Mouse (Mus musculus) gonadal fat pad, adult 2 months (tissue): Measurements from ENCODE around the gene Hyou1. TPM values are rescaled to one million over a fixed set of nuclear protein-coding genes. Genes with fewer than 3 reads are reported as not detected.
A peak's percentile ranks its signal among the peaks of the same experiment; 100 is the strongest.
"Not testable (repeated sequence)": the region's sequence is repeated elsewhere in the genome, so short reads cannot be mapped to it uniquely, and the experiment has no call there.

ENCODE experiments used
- DNase-seq: peaks from one replicate; pipeline ENCODE4 v3.0.0-alpha.2; 2012; ENCODE audit warnings: low read depth
- polyA plus RNA-seq: library from polyadenylated mRNA; depleted of rRNA; stranded (reverse); fragments of >200 nt; gene quantifications from 2 replicates; pipeline ENCODE4 v1.2.3, GENCODE M21; 2012

Hyou1 gene
- polyA plus RNA-seq, 1 experiment: 124 TPM

GRCm38 (mm10) chr9:44351396-44351795, 27.9 kb upstream of the Hyou1 start:
- DNase-seq: no peak

- no peak for DNase-seq
These were observed 27.0 kb upstream of the Hyou1 start for GRCm38 (mm10) chr9:44352337-44352736.

DNA sequence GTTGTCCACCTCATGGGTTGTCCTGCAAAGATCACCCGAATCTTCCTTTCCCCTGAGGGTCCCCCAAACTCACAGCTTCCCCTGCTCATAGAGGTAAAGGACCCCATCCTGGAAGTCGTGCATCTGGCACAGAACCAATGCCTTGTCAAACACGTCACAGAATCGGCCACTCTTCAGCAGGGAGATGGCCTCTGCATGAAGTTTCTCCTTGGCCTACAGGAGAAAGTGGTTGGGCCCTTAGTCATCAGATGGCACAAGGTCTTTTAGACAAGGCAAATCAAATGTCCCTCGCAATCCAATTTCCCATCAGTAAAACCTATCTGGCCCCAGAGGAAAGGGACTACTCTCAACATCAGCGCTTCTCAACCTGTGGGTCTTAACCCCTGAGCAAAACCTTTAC, 26.1 kb upstream of the Hyou1 start:
- DNase-seq: no peak

DNA sequence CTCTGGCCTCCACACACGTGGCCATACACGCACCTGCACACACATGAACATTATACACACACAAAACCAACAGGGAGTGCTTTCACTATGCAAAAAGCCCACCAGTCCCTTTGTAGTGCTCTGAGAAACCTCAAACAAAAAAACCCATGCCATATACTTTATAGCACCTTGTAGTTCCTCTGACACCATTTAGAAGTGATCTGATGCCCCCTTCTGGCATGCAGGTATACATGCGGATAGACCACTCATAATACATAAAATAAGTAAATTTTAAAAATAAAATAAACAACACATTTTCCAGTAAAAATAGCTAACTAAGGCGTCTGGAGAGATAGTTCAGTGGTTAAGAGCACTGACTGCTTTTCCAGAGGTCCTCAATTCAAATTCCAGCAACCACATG, 22.1 kb upstream of the Hyou1 start:
- DNase-seq: no peak

- DNase-seq: peak; percentile 61
These were observed 17.9 kb upstream of the Hyou1 start, which contains the start of gene Vps11 for GRCm38 (mm10) chr9:44361190-44361917. Gene Vps11, minus strand, starts transcription at chr9:44361670.

DNA sequence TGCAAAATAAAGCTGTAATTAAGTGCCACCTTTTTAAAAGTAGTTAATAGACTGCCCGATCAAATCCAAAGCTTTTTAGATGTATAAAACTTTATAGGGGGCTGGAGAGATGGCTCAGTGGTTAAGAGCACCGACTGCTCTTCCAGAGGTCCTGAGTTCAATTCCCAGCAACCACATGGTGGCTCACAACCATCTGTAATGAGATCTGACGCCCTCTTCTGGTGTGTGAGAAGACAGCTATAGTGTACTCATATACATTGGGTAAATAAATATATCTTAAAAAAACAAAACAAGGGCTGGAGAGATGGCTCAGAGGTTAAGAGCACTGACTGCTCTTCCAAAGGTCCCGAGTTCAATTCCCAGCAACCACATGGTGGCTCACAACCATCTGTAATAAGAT, 17.4 kb upstream of the Hyou1 start:
- DNase-seq: not testable (repeated sequence)

GRCm38 (mm10) chr9:44364480-44364879, 14.8 kb upstream of the Hyou1 start:
- no peak for DNase-seq

- DNase-seq: no peak
These were observed 5.9 kb upstream of the Hyou1 start for GRCm38 (mm10) chr9:44373386-44373785.

DNA sequence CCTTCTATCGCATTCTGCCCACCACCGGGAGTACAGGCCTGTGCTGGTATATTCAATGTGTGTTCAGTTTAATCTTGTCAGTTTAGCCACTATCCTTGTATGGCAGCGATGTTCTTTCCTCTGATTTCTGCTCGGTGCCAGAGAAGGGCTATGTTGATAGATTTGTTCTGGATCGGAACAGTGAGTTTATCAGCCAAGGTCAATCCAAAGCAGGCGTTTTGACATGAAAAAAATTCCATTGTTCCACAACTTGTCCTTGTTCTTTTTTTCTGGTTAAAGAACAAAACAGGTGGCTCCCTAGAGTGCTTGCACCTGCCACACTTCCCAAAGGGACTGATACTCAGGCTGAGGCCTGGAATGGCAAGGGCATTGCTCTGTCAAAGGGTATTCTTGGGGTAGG, 3.1 kb upstream of the Hyou1 start:
- DNase-seq: no peak

- DNase-seq: not testable (repeated sequence)
These were observed 2.0 kb upstream of the Hyou1 start for GRCm38 (mm10) chr9:44377335-44377734.

- DNase-seq: no peak
These were observed 1.0 kb upstream of the Hyou1 start for GRCm38 (mm10) chr9:44378153-44378730.

DNA sequence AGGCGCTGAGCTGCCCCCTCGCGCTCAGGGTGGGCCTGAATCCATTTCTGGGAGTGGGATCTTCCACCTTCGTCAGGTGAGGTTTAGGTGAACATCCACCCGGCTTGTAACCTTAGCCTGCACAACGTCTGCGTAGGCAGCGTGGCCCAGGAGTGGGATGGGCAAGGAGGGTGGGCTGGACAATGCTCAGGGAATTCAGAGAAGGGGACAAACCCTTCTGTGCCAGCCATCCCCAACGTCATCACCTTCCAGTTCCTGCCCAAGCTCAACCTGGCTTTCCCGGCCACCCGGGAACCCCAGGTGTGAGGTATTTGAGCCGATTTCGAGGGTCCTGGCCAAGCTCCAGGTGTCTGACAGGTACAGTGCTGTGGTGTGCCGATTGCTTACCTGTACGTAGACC, 572 bp downstream of the Hyou1 start:
- no peak for DNase-seq

DNA sequence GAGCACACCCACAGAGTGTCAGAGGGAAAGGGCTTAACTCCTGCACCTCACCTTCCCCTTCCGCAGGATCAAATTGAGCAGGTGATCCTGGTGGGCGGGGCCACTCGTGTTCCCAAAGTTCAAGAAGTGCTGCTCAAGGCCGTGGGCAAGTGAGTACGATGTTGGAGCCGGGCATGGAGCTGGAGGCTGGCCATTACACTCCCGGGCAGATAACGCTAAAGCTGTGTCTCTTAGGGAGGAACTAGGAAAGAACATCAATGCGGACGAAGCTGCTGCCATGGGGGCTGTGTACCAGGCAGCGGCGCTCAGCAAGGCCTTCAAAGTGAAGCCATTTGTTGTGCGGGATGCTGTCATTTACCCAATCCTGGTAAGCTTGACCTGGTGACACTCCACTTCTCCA, 5.3 kb downstream of the Hyou1 start:
- DNase-seq: no peak

DNA sequence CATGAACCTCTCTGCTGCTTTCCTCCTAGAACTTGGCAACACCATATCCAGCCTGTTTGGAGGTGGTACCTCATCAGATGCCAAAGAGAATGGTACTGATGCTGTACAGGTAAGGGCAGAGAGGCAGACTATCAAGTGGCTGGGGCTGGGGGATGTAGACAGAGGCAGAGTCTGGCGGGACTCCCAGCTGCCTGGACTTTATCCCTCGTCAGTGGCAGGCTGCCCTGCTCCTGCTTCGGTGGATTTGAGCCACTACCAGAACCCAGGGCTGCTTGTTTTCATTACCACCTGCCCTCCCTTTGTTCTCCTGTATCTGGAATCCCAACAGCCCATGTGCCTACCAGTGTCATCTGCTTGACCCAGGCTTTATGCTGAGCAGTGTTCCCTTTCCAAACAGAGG, 7.9 kb downstream of the Hyou1 start:
- DNase-seq: no peak

- no peak for DNase-seq
These were observed 10.0 kb downstream of the Hyou1 start for GRCm38 (mm10) chr9:44389273-44389672.

DNA sequence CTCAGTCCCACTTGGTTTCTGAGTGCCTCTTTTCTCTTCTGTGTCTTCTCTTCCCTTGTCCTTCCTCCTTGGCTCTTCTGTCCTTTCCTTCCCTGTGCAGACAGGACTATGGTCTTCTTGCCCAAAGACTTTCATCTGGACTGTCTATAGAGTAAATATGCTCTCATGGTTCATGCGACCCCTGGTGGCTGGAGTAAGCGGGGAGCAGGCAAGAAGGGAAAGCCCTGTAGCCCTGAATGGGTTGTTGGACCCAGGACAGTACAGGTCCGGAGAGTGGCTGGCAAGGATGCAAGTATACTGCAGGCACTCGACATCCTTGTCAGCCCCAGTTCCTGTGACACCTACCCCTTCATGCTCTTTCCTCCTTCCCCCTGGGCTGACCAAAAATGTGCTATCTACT, 12.2 kb downstream of the Hyou1 start:
- DNase-seq: no peak

- DNase-seq: peak; percentile 83
These were observed 17.6 kb downstream of the Hyou1 start, which contains the start of gene Slc37a4 for GRCm38 (mm10) chr9:44396684-44397411. Gene Slc37a4, plus strand, starts transcription at chr9:44396852.

DNA sequence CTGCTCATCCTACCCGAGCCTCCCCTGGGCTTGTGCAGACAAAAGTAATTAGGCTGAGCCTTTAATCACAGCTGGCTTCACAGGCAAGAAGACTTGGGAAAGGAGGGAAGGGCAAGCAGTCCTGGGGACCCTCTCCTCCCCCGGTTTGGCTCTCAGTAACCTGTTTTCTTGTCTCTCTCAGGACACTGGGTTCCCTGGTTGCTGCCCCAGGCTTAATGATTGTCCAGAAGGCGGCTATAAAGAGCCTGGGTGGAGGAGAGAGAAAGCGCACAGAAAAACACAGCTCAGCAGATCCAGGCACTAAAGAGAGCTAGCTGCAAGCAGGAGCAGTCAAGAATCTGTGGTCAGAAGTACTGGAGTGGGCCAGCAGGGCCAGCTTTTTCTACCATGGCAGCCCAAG, 18.8 kb downstream of the Hyou1 start:
- DNase-seq: no peak

DNA sequence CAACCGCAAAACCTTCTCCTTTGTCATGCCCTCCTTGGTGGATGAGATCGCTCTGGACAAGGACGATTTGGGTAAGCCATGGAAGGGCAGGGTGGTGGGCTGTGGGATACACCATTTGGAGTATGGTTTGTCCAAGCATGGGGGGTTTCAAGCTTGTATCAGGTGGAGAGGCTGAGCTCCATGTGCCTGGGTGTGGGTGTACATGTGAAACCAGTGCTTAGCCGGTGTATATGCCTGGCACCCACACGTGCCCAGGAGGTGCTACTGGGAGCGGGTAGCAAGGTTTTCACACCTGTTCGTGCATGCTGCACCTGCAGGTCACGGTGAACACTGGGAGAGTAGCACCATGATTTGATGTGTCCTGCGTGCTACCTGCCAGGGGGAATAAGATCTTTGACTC, 19.3 kb downstream of the Hyou1 start:
- no peak for DNase-seq

DNA sequence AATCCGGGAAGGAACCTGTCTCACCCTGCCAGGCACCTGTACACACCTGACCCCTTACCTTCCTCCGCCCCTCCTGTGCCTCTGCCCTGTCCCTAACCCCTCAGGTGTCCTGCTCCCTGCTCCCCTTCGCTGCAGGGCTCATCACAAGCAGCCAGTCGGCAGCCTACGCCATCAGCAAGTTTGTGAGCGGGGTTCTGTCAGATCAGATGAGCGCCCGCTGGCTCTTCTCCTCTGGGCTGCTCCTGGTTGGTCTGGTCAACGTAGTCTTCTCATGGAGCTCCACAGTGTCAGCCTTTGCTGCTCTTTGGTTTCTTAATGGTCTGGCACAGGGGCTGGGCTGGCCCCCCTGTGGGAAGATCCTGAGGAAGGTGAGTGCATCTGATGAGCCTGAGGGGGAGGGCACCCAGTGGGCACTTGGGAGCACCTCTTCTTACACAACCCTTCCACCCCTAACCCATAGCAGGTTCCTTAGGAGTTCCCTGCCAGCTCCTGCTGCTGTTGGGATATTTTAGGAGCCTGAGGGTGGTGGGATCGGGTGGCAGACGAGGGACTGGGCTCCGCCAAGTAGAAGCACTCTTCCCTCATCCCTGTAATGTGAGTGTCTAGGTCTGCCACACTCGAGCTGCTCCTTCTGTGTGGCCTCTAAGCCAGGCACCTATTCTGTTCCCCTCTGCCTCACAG, 20.0 kb downstream of the Hyou1 start:
- DNase-seq: no peak

DNA sequence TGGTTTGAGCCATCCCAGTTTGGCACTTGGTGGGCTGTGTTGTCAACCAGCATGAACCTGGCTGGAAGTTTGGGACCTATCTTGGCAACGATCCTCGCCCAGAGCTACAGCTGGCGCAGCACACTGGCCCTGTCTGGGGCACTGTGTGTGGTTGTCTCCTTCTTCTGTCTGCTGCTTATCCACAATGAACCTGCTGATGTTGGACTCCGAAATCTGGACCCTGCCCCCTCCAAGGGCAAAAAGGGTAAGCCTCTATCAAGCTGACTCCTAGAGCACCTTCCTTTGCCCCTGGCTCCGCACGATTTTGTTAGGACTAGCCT, 20.5 kb downstream of the Hyou1 start:
- DNase-seq: no peak

DNA sequence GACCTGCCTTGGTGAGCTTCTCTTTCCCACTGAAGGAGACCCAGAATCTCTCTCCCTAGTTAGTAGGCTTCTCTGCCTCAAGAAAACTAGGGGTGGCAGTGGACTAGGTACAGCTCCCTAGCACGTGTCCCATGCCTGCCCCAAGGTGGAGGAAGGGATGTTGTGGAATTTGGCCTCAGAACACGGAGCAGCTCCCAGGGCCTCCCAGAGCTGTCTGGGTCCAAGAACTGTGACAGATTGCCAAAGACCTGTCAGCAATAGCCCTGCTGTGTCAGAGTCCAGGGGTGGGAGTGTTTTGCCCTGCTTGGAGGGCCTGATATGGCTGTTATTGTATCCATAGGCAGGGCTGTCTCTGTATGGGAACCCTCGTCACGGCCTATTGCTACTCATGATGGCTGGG, 21.8 kb downstream of the Hyou1 start:
- DNase-seq: no peak

- DNase-seq: no peak
These were observed 25.7 kb downstream of the Hyou1 start for GRCm38 (mm10) chr9:44405011-44405410.
